Mouse (Mus musculus) v-Abl transformed pro-B cells (cell line): ENCODE data around the gene Calhm4.

ENCODE experiments used
- in situ Hi-C, 2 experiments: fragments of 400-800 bp; cut with MboI; formaldehyde crosslinking; loops; one replicate each; pipeline ENCODE4 v1.15.1; 2025; ENCODE audit not compliant: unreplicated experiment in 2 of 2

The Calhm4 gene

GRCm38 (mm10) chr10:34044210-34044609, at the start of gene Calhm4:
TSS of gene Calhm4 (minus strand) at chr10:34044310.
- in situ Hi-C loops = loop anchor here (5.0 kb wide), 1 partner anchor 283 kb away; no protein-coding TSS in a partner anchor

- in situ Hi-C loops = no loop called here
Measured at GRCm38 (mm10) chr10:34091888-34092287, 47.8 kb upstream of the Calhm4 start.

GRCm38 (mm10) chr10:34090481-34090880, 46.4 kb upstream of the Calhm4 start:
- in situ Hi-C loops = no loop called here

DNA sequence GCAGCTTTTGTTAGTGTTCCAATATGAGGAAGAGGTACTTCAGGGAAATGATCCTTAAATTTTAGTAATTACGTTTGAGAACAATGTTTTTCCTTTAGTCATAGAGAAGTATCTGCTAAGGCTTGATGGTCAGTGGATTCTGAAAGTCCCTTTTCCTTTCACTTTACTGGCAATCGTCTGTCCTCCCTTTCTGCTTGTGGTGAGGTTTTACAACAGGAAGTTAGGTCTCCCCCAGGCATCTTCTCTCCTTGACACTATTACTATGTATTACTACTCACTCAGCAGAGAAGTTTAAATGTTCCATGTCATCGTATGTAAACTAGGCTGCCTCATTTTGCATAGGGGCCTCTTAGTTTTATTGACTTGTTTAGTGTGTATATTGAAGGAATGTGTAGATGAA, 45.4 kb upstream of the Calhm4 start:
- in situ Hi-C loops = no loop called here

- in situ Hi-C loops = no loop called here
Measured at GRCm38 (mm10) chr10:34088515-34088914, 44.4 kb upstream of the Calhm4 start.

- in situ Hi-C loops = no loop called here
Measured at GRCm38 (mm10) chr10:34086514-34086913, 42.4 kb upstream of the Calhm4 start.

DNA sequence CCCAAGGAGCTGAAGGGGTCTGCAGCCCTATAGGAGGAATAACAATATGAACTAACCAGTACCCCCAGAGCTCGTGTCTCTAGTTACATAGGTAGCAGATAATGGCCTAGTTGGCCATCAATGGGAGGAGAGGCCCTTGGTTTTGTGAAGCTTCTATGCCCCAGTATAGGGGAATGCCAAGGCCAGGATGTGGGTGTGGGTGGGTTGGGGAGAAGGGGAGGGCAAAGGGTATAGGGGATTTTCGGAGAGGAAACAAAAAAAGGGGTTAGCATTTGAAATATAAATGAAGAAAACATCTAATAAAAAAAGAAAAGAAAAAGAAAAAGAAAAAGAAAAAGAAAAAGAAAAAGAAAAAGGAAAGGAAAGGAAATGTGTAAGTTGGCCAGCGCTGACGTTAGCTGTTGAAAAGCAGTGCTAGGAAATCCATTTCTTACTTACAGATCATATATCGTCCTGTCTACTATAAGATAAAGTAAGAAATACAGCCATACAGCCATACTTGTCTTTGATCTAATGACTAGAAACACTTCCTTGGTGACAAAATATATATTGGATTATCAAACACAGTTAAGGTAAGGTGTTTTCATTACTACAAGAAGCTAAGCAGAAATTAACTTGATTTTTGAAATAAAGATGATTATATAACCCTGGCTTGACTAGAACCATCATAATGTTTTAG, 30.6 kb upstream of the Calhm4 start:
- in situ Hi-C loops = no loop called here

- in situ Hi-C loops = no loop called here
Measured at GRCm38 (mm10) chr10:34071650-34072049, 27.5 kb upstream of the Calhm4 start.

DNA sequence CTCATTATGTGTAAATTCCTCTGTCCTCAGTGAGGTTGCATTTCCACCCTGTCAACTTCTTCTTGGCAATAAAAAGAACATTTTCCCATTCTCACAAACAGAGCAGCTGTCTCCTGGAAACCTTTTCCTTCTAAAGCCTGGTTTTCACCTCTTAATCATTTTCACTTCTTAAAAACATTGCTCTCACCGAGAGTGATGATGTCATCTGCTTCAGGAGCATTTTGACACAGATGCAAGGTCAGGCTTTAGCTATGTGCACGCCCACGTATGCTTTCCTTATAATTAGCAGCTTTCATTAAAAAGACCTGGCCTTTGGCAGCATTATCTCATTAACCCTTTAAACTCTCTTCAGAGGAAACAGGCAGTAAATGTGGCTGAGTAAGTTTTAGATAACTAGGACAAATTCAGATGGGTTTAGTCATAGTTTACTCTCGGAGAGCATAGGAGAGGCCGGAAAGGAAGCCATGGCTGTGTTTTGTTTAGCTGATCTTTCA, 26.9 kb upstream of the Calhm4 start:
- in situ Hi-C loops = no loop called here

GRCm38 (mm10) chr10:34069606-34070005, 25.5 kb upstream of the Calhm4 start:
- in situ Hi-C loops = no loop called here

GRCm38 (mm10) chr10:34066591-34066990, 22.5 kb upstream of the Calhm4 start:
- in situ Hi-C loops = no loop called here

DNA sequence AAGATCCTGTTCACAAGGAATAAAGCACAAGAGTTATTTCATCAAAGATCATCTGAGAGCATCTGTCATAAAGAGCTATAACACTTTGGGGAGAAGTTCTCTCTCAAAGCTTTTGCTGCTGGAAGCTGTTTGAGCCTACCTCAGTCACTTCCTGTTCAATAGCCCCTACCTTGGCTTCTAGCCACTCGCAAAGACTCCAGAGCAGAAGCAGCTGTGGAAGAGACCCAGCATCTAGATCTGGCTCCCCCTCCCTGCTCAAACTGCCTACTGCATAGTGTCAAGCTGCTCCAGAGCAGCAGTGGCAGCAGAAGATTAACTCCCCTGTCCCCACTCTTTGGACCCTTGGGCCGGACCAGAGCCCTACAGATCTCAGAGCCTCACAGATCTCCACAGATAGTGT, 9.9 kb upstream of the Calhm4 start:
- in situ Hi-C loops = no loop called here

DNA sequence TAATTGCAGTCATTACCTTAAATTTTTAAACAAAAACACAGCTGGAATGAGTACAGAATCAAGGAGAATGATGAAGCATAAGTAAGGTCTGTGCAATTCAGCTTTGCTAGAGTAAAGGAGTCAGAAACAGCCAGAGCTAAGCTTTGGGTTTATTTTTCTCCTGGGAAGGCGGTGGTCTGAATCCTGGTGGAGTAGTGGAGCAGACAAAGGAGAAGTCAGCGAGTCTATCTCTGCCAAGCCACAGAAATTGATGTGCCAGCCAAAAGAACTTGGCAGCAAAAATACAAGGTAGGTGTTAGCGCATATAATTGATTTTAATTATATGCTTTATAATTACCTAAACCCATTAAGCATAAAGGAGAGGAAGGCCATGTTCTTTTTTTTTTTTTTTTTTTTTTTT, 6.7 kb downstream of the Calhm4 start, which contains the start of gene Trappc3l:
Gene Trappc3l (plus strand): TSS at position 197 of the 400 bp plus-strand sequence.
- in situ Hi-C loops = loop anchor here in 1 of 2 experiments (5.0 kb wide), 1 partner anchor 115 kb away; no protein-coding TSS in a partner anchor

- in situ Hi-C loops = loop anchor here in 1 of 2 experiments (5.0 kb wide), 1 partner anchor 116 kb away; no protein-coding TSS in a partner anchor
Measured at GRCm38 (mm10) chr10:34036587-34036986, 7.5 kb downstream of the Calhm4 start.

DNA sequence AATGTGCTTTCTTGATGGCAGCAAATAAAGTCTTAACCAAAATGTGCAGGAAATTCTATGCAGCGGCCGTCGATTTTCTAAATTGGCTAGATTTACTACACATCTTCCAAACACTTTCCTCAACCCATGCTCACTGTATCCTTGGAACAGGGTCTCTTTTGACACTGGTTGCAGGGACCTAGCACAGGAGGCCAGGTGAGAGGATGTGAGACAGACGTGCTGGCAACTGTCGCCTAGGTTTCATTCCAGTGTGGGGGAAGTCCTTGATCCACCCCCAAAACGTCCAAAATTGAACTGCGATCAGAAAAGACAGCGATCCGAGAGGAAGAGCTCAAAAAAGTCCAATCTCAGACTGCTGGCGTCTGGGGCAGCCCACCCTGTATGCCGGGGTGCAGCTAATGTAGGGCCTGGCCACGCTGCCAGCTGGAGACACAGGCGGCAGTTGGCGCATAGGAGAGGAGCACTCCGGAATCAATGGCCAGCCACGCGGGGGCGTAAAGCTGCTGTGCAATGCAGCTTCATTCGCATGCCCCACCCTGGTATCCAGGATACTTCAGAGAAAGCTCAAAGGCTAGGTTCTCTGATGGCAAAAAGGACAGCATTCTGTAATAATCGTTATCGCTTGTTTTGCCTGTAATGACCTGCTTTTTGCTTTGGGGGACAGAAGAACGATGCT, 10.3 kb downstream of the Calhm4 start:
- in situ Hi-C loops = no loop called here

- in situ Hi-C loops = no loop called here
Measured at GRCm38 (mm10) chr10:34030322-34030721, 13.8 kb downstream of the Calhm4 start.

- in situ Hi-C loops = loop anchor here (5.0 kb wide), 4 partner anchors 67 to 278 kb away; partner anchors contain the start of genes Tspyl1 (in 1 of the 2), Tspyl4 (in 1 of the 2) and Zup1 (in 1 of the 2)
Measured at GRCm38 (mm10) chr10:34019302-34020075, 24.6 kb downstream of the Calhm4 start, which contains the start of gene Rwdd1. TSS of gene Rwdd1 (minus strand) at chr10:34019624.

- in situ Hi-C loops = loop anchor here (5.0 kb wide), 4 partner anchors 67 to 278 kb away; partner anchors contain the start of genes Tspyl1 (in 1 of the 2), Tspyl4 (in 1 of the 2) and Zup1 (in 1 of the 2)
Measured at GRCm38 (mm10) chr10:34018746-34019301, 25.3 kb downstream of the Calhm4 start.

GRCm38 (mm10) chr10:34013241-34013640, 30.9 kb downstream of the Calhm4 start:
- in situ Hi-C loops = no loop called here

GRCm38 (mm10) chr10:34012581-34012980, 31.5 kb downstream of the Calhm4 start:
- in situ Hi-C loops = no loop called here
